Mouse (Mus musculus) myocyte (in vitro differentiated cells): Measurements from ENCODE around the gene Ngp. TPM values are rescaled to one million over a fixed set of nuclear protein-coding genes. Genes with fewer than 3 reads are reported as not detected.

Source experiments
- H3K27me3 ChIP-seq: one replicate; pipeline ENCODE4 v1.6.1; 2011; ENCODE audit not compliant: control insufficient read depth, insufficient read depth, insufficient read length
- H3K36me3 ChIP-seq: one replicate; pipeline ENCODE4 v1.6.1; 2011; ENCODE audit not compliant: control insufficient read depth, insufficient read depth
- H3K4me2 ChIP-seq: one replicate; pipeline ENCODE4 v1.6.1; 2011; ENCODE audit warnings: low read depth, control low read depth
- H3K4me3 ChIP-seq: one replicate; pipeline ENCODE4 v1.5.1; 2011; ENCODE audit warnings: mild to moderate bottlenecking, control low read depth, moderate library complexity
- H3K79me2 ChIP-seq: one replicate; pipeline ENCODE4 v1.6.1; 2011; ENCODE audit not compliant: control insufficient read depth, insufficient read depth
- H3ac ChIP-seq: one replicate; pipeline ENCODE4 v1.6.1; 2011; ENCODE audit not compliant: control insufficient read depth, insufficient read length
- CEBPB ChIP-seq: IDR thresholded peaks from 2 replicates; pipeline ENCODE4 v1.6.1; 2011; ENCODE audit warnings: mild to moderate bottlenecking, moderate library complexity; ENCODE audit not compliant: poor library complexity, insufficient read depth, severe bottlenecking
- E2F4 ChIP-seq: IDR thresholded peaks from one replicate; pipeline ENCODE4 v1.6.1; 2011; ENCODE audit warnings: mild to moderate bottlenecking, control low read depth, moderate library complexity; ENCODE audit not compliant: insufficient read depth
- MAX ChIP-seq: IDR thresholded peaks from one replicate; pipeline ENCODE4 v1.6.1; 2011; ENCODE audit warnings: low read depth, mild to moderate bottlenecking, control low read depth
- MYOD1 ChIP-seq, 3 experiments: IDR thresholded peaks; one replicate each; pipeline ENCODE4 v1.6.1; 2011; ENCODE audit warnings: control low read depth in 2 of 3, low read depth in 2 of 3, mild to moderate bottlenecking in 2 of 3, moderate library complexity in 1 of 3; ENCODE audit not compliant: insufficient read length in 2 of 3, control insufficient read depth in 1 of 3
- MYOG ChIP-seq, 3 experiments: IDR thresholded peaks; one replicate each; pipeline ENCODE4 v1.6.1; 2011; ENCODE audit warnings: control low read depth in 2 of 3, low read depth in 2 of 3, mild to moderate bottlenecking in 2 of 3; ENCODE audit not compliant: insufficient read length in 2 of 3, control insufficient read depth in 1 of 3, insufficient read depth in 1 of 3
- POLR2A ChIP-seq: IDR thresholded peaks from one replicate; pipeline ENCODE4 v1.6.1; 2011; ENCODE audit warnings: low read depth, mild to moderate bottlenecking, control low read depth, moderate library complexity; ENCODE audit not compliant: insufficient read length
- POLR2AphosphoS2 ChIP-seq: IDR thresholded peaks from one replicate; pipeline ENCODE4 v1.6.1; 2011; ENCODE audit warnings: low read depth, control low read depth; ENCODE audit not compliant: insufficient read length
- REST ChIP-seq: IDR thresholded peaks from one replicate; pipeline ENCODE4 v1.6.1; 2011; ENCODE audit warnings: mild to moderate bottlenecking, control low read depth, moderate library complexity; ENCODE audit not compliant: insufficient read depth, insufficient read length
- SRF ChIP-seq: IDR thresholded peaks from one replicate; pipeline ENCODE4 v1.6.1; 2011; ENCODE audit warnings: low read depth; ENCODE audit not compliant: control insufficient read depth, insufficient read length
- TCF12 ChIP-seq: IDR thresholded peaks from one replicate; pipeline ENCODE4 v1.6.1; 2011; ENCODE audit warnings: mild to moderate bottlenecking, control low read depth; ENCODE audit not compliant: poor library complexity, insufficient read depth, severe bottlenecking
- TCF3 ChIP-seq: IDR thresholded peaks from one replicate; pipeline ENCODE4 v1.6.1; 2011; ENCODE audit warnings: low read depth, control low read depth; ENCODE audit not compliant: insufficient read length
- USF1 ChIP-seq: IDR thresholded peaks from one replicate; pipeline ENCODE4 v1.6.1; 2011; ENCODE audit warnings: low read depth, mild to moderate bottlenecking, control low read depth, moderate library complexity
- polyA plus RNA-seq: library from polyadenylated mRNA; unstranded; fragments of >200 nt; fragmentation: generic; extraction: Trizol; gene quantifications from one replicate; pipeline ENCODE4 v1.2.1, GENCODE M21; 2012; ENCODE audit warnings: missing spikeins

The Ngp gene
- polyA plus RNA-seq, 1 experiment: not detected

DNA sequence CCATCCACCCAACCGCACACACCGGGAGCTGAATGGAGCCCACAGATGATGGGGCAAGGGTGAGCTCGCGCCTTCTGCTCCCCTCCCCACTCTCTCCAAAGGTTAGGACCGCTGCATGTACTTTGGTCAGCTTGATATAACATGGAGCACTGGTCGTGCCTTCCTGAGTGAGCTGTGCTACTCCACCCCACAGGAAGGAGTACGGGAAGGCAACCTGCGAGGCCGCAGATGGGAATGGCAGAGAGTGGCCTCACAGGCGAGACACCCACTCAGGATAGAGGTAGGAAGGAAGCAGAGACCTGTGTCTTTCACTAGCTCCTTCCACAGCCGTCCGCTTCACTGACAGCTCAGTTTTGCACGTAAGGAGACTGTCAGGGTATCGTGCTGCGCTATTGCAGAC is 28.8 kb downstream of the Ngp start:
- no peak overlapping the region for H3ac ChIP-seq
- TF ChIP-seq SRF: no peak
- TF ChIP-seq MYOD1 (IDR thresholded peaks at IDR 0.05; ENCODE audit: control insufficient read depth in 1 of 3, insufficient read length in 2 of 3, low read depth in 2 of 3): no peak
- no peak for TF ChIP-seq TCF12
- TF ChIP-seq REST: no peak

GRCm38 (mm10) chr9:110448857-110449617 is 29.5 kb downstream of the Ngp start:
- Histone ChIP-seq H3ac (no peak overlapping the region), H3K79me2 (no peaks in the 10 kb centered on the region), H3K4me2 (no peak overlapping the region), H3K27me3 (no peaks in the 10 kb centered on the region), H3K4me3 (no peak overlapping the region), H3K36me3 (peaks cover 3% of the 10 kb centered on the region)
- no peak for TF ChIP-seq TCF3
- TF ChIP-seq MYOD1 (IDR thresholded peaks at IDR 0.05; ENCODE audit: control insufficient read depth in 1 of 3, insufficient read length in 2 of 3, low read depth in 2 of 3): no peak

More for the DNA sequence above, 28.8 kb downstream of the Ngp start:
- Histone ChIP-seq H3K36me3 (peaks cover 3% of the 10 kb centered on the region), H3K79me2 (no peaks in the 10 kb centered on the region), H3K4me2 (no peak overlapping the region), H3K4me3 (no peak overlapping the region), H3K27me3 (no peaks in the 10 kb centered on the region)

- Histone ChIP-seq H3ac (no peak overlapping the region), H3K27me3 (no peaks in the 10 kb centered on the region), H3K4me3 (no peak overlapping the region), H3K36me3 (peaks cover 3% of the 10 kb centered on the region), H3K4me2 (no peak overlapping the region), H3K79me2 (no peaks in the 10 kb centered on the region)
- TF ChIP-seq SRF (no peak), TCF12 (no peak), E2F4 (no peak), USF1 (no peak), POLR2A (no peak), MYOD1 (IDR thresholded peaks at IDR 0.05; ENCODE audit: control insufficient read depth in 1 of 3, insufficient read length in 2 of 3, low read depth in 2 of 3) (no peak), TCF3 (no peak), CEBPB (no peak), POLR2AphosphoS2 (no peak), MYOG (IDR thresholded peaks at IDR 0.05; ENCODE audit: control insufficient read depth in 1 of 3, insufficient read depth in 1 of 3, insufficient read length in 2 of 3, low read depth in 2 of 3) (no peak), MAX (no peak), REST (no peak)
These were observed 33.0 kb downstream of the Ngp start for GRCm38 (mm10) chr9:110452523-110452922.

GRCm38 (mm10) chr9:110457926-110458325 is 38.4 kb downstream of the Ngp start:
- Histone ChIP-seq H3K36me3 (peaks cover 3% of the 10 kb centered on the region), H3K4me2 (no peak overlapping the region), H3K79me2 (no peaks in the 10 kb centered on the region), H3ac (no peak overlapping the region), H3K4me3 (no peak overlapping the region), H3K27me3 (no peaks in the 10 kb centered on the region)
- TF ChIP-seq POLR2A (no peak), TCF3 (no peak), TCF12 (no peak), REST (no peak), SRF (no peak), USF1 (no peak), MYOG (IDR thresholded peaks at IDR 0.05; ENCODE audit: control insufficient read depth in 1 of 3, insufficient read depth in 1 of 3, insufficient read length in 2 of 3, low read depth in 2 of 3) (no peak), E2F4 (no peak), CEBPB (no peak), POLR2AphosphoS2 (no peak), MYOD1 (IDR thresholded peaks at IDR 0.05; ENCODE audit: control insufficient read depth in 1 of 3, insufficient read length in 2 of 3, low read depth in 2 of 3) (no peak), MAX (no peak)

GRCm38 (mm10) chr9:110459145-110459727 is 39.7 kb downstream of the Ngp start:
- Histone ChIP-seq H3K4me3 (no peak overlapping the region), H3ac (no peak overlapping the region), H3K4me2 (no peak overlapping the region), H3K27me3 (no peaks in the 10 kb centered on the region), H3K36me3 (no peaks in the 10 kb centered on the region), H3K79me2 (no peaks in the 10 kb centered on the region)
- no peak for TF ChIP-seq CEBPB
- no peak for TF ChIP-seq TCF12
- TF ChIP-seq MYOG (IDR thresholded peaks at IDR 0.05; ENCODE audit: control insufficient read depth in 1 of 3, insufficient read depth in 1 of 3, insufficient read length in 2 of 3, low read depth in 2 of 3): no peak
- no peak for TF ChIP-seq MAX
- TF ChIP-seq SRF: no peak
- no peak for TF ChIP-seq POLR2AphosphoS2
- no peak for TF ChIP-seq E2F4
- TF ChIP-seq MYOD1 (IDR thresholded peaks at IDR 0.05; ENCODE audit: control insufficient read depth in 1 of 3, insufficient read length in 2 of 3, low read depth in 2 of 3): no peak
- no peak for TF ChIP-seq USF1
- TF ChIP-seq TCF3: no peak
- TF ChIP-seq REST: no peak
- TF ChIP-seq POLR2A: no peak
